Mouse (Mus musculus): ENCODE results near the gene Try10. TPM values are rescaled to one million over a fixed set of nuclear protein-coding genes. Genes with fewer than 3 reads are reported as not detected.
"Not testable (repeated sequence)": the region's sequence is repeated elsewhere in the genome, so short reads cannot be mapped to it uniquely, and the experiment has no call there.

Try10 gene
- not detected in 2 replicates for polyA plus RNA-seq (2012; rRNA removed)

- no peak for DNase-seq (ENCODE audit: low spot score)
Measured at GRCm38 (mm10) chr6:41353932-41354331, at the start of gene Try10. Try10 (plus strand) TSS chr6:41354105.

GRCm38 (mm10) chr6:41316741-41317140 is 37.2 kb upstream of the Try10 start, which contains the start of gene Try5:
Try5 (minus strand) TSS chr6:41316841.
- DNase-seq (ENCODE audit: low spot score) = not testable (repeated sequence)

GRCm38 (mm10) chr6:41373772-41374171 is 19.9 kb downstream of the Try10 start:
- DNase-seq (ENCODE audit: low spot score) = not testable (repeated sequence)

GRCm38 (mm10) chr6:41377578-41377977 is 23.7 kb downstream of the Try10 start, which contains the start of gene Prss3:
Prss3 (minus strand) TSS chr6:41377678.
- DNase-seq (ENCODE audit: low spot score) = not testable (repeated sequence)

- DNase-seq (ENCODE audit: low spot score) = no peak
Measured at GRCm38 (mm10) chr6:41386781-41387180, 32.9 kb downstream of the Try10 start.

- not testable (repeated sequence) for DNase-seq (ENCODE audit: low spot score)
Measured at GRCm38 (mm10) chr6:41391640-41392039, 37.7 kb downstream of the Try10 start.

GRCm38 (mm10) chr6:41392056-41392455 is 38.2 kb downstream of the Try10 start, which contains the start of gene Gm5771:
Gm5771 (plus strand) TSS chr6:41392356.
- DNase-seq (ENCODE audit: low spot score) = not testable (repeated sequence)

Other genes starting within 250 kb of the Try10 start
- 0.23 and 1.2 TPM in 2 replicates for gene Try4, start 51.8 kb upstream of the Try10 start, polyA plus RNA-seq (2012; rRNA removed)
- 0.08 and 0.60 TPM in 2 replicates for gene Try5, start 37.3 kb upstream of the Try10 start, polyA plus RNA-seq (2012; rRNA removed)
- gene Prss3, start 23.6 kb downstream of the Try10 start, polyA plus RNA-seq (2012; rRNA removed) = not detected in 2 replicates
- gene Gm5771, start 38.3 kb downstream of the Try10 start, polyA plus RNA-seq (2012; rRNA removed) = not detected in 2 replicates
- gene Gm10334, start 92.0 kb downstream of the Try10 start, polyA plus RNA-seq (2012; rRNA removed) = not detected in 2 replicates
- gene Prss1, start 104.8 kb downstream of the Try10 start, polyA plus RNA-seq (2012; rRNA removed) = not detected in 2 replicates
- gene Prss2, start 167.7 kb downstream of the Try10 start, polyA plus RNA-seq (2012; rRNA removed) = 0.12 and 1.0 TPM in 2 replicates